Mouse (Mus musculus): Measurements from ENCODE around the gene Smarce1.
"Not testable (repeated sequence)": the region's sequence is repeated elsewhere in the genome, so short reads cannot be mapped to it uniquely, and the experiment has no call there.

The Smarce1 gene

DNA sequence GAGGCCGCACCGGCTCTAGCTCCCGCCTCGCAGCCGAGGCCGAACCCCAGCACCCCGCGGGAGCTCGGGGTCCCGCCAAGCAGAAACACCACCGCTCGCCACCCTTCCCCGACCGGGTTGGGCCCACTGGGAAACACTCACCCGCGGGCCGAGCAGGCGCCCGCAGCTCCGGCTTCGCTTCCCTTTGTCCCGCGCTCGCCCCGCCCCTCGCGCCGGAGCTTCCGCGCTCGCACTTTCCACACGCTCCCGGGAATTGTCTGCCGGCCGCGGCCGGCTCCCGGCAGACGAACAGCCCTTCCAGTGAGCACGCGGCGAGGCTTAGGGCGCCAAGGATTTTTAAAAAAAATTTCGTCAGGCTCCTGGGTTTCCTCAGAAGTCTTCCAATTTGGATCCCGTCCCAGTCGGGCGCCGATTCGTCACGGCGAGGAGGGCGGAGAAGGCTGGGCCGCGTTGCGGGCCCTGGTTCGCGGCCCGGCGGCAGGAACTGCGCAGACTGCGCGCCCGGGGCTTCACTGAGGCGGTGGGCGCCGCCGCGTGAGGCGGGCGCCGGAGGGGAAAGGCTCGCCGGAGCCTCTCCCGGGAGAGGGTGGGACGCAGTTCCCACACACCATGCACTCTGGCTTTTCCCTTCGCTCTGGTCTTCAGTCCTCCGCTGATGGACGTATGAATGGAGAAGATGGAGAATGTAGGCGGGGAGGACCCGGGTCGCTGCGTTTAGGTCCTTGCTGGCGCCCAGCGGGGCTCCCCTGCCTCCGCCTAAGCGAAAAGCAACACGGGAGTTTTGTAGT is at the start of gene Smarce1:
Gene Smarce1 (minus strand): TSS at position 757 of the 788 bp plus-strand sequence.
- peak; percentile 90 to 92 for DNase-seq

DNA sequence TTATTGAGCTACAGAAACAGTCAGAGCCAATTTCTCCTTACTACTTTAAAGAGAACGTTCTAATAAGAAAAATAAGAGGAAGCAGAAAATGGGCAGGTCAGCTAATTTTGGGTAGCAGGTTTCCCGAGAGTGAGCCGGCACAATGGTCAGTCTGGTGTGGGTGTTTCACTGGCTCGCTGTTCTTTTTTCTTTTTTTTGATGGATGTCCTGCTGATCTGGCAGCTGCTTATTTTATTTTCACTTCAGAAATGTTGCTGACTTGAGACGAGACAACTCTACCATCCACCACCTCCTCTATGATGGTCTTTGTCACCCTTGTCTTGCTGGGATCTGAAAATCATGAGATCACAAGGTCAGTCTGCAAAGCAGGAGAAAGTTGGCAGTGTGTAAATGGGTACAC is 49.2 kb upstream of the Smarce1 start:
- peak in 1 of 2 experiments; percentile 25 for DNase-seq

DNA sequence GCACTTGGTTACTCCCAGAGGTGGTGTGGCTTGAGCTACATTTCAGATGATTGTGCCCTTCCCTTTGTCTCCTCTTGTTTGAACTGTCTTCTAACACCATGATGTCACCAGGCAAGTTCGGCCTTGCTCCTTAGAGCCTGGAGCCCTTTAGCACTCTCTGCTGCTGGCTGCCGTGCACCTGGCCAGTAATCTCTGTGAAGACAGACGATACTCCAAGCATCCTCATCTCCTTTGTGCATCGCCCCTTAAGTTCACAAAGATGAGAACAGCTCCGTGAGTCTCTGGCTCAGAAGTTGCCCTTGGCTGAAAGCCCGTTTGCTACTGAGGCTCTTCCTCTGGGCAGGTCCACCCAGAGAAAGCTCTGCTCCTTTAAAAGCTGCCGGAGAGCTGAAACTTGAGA is 46.0 kb upstream of the Smarce1 start:
- no peak for DNase-seq

DNA sequence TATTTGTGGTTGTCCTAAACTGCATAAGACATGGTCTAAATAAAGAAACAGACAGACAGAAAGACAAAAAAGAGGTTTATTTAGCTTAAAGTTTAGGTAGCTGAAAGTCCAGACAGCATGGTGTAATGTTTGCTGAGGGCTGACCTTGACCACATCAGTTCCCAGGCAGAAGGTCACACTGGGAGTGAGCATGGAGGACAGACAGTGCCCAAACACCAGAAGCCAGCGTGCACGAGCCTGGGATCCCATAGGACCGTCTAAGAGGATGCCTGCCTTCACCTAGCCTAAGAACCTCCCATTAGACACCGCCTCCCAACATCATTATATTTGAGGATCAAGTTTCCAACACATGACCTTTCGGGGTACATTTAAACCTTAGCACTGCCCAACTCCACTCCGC is 44.8 kb upstream of the Smarce1 start:
- DNase-seq: no peak

DNA sequence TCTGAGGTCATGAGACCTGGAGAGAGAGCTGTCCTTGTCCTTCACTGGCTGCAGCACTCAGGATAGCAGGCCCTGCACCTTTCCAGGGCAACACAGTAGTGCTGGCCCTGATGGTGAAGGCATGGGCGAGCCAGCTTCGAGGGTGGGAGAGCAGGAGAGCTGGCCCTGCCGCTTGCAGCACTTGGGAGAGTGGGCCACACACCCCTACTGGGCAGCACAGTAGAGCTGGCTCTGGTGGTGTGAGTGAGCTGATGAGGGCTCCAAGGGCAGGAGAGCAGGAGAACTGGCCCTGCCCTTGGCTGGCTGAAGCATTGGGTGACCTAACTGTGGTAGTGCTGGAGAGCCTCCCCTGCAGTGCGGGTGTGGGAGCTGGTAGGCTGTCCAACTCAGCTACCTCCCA is 41.9 kb upstream of the Smarce1 start:
- no peak for DNase-seq

DNA sequence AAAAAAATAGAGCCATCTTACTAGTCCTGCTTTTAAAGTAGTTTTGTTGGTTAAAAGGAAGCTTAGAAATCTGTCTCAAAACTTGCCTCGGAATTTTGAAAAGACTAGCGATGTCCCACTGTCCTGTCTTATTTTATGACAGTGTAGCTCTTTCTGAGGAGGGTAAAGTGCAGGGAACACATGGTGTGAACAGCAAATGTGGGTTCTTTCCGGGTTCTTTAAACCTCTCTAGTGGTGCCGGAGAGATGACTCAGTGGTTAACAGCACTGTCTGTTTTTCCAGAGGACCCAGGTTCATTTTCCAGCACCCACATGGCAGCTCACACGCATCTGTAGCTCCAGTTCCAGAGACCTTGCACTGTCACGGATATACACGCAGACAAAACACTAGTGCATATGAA is 38.4 kb upstream of the Smarce1 start:
- DNase-seq: no peak

DNA sequence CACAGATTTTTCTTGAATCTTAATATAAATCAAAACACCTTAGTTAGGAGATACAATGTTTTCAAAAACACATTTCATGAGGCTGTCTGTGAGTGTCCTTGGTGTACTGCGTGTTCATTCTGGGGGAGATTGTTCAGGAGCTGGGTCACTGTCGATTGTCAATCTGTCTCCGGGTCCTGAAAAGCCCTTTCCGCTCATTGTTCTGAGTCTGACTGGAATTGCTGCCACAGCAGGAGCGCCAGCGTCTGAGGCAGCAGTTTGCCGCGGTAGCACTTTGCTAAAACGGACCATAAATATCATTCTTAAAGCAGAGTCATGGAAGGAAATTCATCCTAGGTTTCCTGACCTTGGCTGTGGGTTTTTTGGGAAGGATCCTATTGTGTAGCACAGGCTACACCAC is 35.0 kb upstream of the Smarce1 start:
- no peak for DNase-seq

DNA sequence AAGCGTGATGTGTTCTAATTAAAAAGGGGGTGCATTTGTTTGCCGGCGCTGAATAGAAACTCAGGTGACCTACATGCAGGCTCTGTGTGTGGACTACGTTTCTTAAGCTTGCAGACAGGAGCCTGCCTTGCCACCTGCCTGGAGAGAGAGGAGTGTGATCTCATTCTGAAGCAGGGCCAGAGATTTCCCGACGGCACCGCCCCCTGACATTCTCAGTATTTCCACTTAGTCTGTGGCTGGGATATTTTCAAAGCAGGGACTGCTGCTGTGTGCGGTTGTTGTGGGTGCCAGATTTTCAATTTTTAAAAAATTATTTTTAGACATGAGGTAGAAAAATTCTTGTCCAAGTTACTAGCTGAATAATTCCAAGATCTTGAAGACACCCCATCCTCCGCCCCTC is 34.4 kb upstream of the Smarce1 start:
- peak; percentile 37 to 53 for DNase-seq

DNA sequence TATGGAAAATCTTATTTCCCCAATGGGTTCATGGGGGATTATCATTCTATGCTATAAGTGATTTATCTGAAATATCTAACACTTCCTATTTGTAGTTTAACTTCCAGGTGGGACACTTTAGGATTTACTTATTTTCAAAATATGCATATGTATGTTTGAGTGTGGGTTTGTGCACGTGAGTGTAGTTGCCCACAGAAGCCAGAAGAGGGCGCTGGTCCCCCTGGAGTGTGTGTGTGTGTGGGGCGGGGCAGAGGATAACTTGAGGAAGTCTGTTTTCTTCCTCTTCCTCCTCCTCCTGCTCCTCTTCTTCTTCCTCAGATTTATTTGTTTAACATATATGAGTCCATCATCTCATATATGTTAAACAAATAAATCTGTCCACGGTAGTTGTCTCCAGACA is 25.4 kb upstream of the Smarce1 start:
- DNase-seq: no peak

DNA sequence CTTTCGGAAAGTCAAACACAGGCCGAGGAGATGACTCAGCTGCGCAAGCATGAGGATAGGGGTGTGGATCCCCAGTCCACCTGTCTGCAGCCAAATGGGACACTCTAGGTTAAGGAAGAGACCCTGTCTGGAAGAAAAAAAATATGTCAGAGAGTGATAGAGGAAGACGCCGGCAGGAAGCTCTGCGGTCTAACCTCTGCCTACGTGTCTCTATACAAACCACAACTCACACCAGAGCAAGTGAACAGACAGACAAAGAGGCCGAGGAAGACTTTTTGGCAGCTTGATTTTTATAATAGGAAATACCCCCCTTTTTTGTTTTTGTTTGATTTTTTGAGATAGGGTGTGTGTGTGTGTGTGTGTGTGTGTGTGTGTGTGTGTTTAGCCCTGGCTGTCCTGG is 24.5 kb upstream of the Smarce1 start:
- DNase-seq: no peak

DNA sequence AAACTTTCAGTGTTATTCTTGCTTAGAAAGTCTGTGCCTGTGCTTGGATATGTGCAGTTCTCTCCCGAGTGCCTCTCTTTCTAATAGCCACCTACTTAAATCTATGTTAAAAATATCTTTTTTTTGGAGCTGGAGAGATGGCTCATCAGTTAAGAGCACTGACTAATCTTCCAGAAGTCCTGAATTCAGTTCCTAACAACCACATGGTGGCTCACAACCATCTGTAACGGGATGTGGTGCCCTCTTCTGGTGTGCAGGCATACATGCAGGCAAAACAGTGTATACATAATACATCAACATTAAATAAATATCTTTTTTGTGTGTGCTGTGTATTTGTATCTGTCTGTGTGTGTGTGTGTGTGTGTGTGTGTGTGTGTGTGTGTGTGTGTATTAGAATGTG is 23.1 kb upstream of the Smarce1 start:
- no peak for DNase-seq

DNA sequence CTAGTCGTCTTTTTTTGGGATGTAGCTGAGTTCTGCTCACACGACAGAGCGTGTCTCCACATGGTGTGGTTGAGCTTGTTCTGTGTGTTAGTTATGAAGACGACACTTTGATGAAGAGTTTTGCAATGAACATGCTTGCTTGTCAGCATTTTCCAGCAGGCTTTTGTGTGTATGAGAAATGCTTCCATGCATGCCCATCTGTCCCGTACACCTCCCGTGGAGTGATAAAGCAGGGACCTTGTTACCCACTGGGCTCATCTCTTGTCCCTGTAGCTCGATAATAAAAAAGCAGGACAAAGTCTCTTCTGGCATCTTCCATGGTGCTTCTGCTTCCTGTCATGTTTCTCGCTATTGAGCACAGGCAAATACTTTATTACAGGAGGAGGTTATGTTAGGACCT is 21.9 kb upstream of the Smarce1 start:
- DNase-seq: peak; percentile 24 to 29

DNA sequence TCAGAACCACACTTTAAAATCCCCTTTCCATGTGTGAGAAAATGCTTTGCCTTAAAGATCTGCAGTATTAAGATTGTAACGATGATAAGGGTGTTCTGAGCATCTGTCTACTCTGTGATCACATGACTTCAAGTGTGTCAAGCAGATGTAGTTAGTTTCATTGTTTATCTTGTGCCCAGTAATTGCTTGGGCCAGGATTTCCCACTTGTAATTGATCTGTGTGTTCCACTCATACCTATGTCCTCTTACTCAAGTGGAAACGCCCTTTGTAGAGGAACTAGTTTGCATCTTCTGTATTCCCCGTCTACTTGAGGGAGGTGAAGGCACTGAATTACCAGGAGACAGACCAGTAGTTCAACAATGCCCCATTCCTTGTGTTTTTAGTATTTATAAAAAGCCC is 19.8 kb upstream of the Smarce1 start:
- no peak for DNase-seq

DNA sequence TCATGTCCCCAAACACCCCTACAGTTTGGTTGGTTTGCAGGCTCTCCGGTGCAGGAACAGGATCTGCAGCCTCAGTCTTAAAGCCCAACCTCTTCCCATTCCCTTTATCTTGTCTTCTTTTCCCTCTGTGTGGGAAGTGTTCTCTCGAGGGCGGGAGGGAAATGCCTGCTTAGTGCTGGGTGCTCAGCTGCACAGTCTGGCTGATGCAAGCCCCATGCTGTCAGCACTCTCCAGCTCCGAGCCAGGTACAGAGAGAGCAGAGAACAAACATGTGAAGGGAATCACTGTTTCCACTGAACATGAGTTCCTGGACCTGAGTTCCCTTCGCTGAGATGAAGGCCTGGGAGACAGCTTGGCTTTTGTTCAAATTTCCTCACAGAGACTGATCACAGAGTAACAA is 19.4 kb upstream of the Smarce1 start:
- peak in 1 of 2 experiments; percentile 17 for DNase-seq

DNA sequence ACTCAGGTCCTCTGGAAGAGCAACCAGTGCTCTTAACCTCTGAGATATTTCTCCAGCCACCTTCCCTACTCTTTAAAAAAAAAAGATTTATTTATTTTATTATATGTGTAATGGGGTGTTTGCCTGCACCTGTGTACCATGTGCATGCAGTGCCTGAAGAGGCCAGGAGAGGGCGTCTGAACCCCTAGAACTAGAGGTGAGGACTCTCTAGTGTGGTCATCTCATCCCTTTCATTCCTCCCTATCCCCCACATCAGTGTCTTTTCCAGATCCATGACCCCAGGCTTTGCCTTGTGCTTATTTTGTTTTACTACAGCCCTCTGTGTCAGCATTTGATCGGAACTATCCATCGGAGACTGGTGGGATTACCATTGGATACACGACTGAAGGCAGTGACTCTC is 18.3 kb upstream of the Smarce1 start:
- DNase-seq: peak; percentile 69 to 80

DNA sequence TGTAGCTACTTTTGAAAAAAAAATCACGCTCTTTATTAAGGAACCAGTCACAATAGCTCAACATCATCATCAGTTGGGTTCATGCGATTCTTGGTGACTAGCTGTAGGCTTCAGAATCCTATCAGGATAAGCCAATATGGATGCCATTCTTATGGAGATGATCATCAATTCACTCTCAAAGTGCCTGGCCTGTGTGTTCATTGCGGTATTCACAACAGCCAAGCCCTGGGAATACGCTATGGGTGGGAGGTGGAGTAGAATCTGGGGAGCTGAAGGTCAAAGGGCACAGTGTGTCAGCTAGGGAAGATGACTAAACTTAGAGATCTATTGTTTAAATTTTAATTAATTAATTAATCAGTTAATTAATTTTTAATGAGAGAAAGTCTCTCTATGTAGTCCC is 17.1 kb upstream of the Smarce1 start:
- no peak for DNase-seq

DNA sequence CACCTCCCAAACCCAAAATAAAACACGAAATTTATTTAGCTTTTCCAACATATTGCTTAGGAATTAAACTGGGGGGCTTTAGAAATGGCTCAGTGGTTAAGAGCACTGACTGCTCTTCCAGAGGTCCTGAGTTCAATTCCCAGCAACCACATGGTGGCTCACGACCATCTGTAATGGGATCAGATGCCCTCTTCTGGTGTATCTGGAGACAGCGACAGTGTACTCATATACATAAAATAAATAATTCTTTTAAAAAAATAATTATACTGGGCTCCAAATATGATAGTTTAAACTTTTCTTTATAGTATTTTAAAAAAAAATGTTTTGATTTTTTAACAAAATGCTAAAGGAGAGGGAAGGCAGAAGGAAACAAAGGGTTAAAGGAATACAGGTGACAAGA is 13.7 kb upstream of the Smarce1 start:
- not testable (repeated sequence) for DNase-seq

DNA sequence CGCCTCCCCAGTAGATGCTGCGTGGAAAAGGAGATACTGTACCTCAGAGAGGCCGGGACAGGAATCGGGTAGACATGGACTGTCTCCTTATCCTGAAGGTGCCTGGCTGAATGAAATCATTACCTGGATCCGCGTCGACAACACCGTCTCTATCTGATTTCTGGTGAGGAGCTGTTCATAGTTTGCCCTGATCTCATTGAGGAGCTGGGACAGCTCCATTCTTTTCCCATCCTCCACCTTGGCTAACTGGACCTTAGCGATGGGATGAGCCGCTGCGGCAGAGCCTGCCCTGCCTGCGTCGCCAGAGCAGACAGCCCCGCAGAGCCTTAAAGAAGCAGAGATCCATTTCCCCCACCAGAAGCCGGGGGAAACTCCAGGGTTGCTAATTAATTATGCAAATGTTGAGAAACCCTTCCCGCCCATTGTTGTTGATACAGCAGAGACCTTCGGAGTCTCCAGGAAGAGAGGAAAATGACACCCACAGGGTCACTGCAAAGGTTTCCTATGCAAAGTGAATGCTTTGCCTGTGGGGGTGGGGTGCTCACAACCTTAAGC is 13.1 kb upstream of the Smarce1 start, which contains the start of gene Krt222:
Gene Krt222 (minus strand): TSS at position 266 of the 555 bp plus-strand sequence.
- peak; percentile 62 to 70 for DNase-seq

DNA sequence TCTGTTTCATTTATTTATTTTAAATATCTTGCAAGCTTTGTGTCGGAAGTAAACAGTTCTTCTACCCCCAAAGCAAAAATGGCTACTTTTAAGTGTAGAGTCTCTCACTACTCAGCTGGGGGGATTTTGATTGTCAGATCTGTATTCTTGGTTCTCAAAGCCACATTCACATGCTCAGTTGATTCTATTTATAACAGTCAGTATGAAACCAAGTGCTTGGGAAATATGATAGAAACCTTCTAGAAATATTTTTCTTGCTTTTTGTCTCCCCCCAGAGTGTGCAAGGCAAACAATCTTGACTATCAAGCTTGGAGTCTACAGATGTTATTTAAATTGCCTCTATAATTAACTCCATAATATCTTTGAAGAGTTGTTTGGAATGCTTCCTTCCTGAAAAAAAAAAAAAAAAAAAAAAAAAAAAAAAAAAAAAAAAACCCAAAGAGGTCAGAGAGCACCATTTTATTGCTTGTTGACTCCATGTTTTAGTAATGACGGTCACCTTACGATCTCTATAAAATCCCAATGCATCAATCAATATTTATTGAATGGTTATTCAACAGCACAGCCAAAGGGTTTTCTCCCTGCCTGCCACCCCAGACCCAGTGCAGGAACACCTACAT is 12.5 kb upstream of the Smarce1 start:
- no peak for DNase-seq

DNA sequence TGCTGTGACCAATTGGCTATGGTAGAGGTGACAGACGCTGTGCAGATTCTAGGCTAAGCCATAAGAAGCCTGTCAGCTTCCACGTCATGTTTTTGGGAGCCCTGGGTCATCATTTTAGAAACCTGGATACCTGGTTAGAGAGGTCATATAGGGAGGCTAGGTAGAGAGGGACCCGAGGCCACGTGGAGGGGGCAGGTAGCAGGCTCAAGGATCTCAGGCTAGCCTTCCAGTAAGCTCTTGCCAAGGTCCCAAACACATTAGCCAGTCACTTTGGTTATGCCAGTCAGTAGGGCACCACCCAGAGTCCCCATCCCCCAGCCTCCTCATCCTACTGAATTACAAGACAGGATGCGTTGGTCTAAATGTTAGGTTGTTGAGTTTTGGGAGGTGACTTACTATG is 11.2 kb upstream of the Smarce1 start:
- DNase-seq: no peak

DNA sequence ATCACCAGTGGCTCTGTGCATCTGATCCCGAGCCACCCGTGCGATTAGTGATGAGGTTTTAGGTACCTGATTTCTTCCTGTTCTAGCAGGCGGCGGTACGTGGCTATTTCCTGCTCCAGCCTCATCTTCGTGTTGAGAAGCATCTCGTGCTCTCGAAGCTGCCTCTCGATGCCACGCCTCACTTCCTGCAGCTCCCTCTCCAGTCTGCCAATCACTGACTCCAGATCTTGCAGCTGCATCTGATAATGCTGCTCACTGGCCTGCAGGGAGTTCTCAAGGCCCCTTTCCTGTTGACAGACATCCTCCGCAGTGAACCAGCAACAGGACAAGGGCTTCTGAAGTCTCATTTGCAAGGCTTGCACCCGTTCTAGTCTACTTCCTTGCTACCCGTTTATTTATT is 7.7 kb upstream of the Smarce1 start:
- DNase-seq: no peak

DNA sequence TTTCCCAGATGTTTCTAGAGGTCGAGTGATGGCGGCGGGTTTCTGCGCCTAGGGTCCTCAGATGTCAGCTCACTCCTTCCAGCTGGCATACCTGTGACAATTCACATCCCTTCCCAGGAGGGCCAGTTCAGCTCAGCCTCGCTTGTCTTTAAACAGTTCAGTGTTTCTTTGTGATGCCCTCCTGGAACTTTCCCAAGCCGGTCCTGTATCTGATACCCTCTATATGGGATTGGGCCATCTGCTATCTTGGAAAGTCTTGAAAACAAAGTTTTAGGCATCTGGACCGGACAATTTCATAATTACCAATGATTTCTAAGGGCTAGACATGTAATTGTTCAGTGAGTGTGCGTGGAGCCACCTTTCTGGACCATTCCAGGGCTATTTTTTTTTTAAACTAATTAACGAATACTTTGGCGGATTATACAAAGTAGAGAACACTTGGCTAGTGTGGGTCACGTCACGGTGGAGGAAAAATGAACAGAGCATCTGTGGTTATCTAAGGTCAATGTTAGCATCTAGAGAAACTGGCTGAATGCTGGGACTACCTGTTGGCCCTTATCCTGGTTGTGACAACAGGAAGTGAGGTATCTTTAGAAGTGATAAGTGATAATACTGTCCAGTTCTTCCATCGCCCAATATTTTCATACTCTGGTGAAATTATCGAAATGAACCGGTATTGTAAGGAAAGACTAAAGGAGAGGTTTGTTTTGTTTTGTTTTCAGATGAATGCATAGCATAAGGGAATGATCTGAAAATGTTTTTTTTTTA is 416 bp upstream of the Smarce1 start:
- peak in 1 of 2 experiments; percentile 66 for DNase-seq

DNA sequence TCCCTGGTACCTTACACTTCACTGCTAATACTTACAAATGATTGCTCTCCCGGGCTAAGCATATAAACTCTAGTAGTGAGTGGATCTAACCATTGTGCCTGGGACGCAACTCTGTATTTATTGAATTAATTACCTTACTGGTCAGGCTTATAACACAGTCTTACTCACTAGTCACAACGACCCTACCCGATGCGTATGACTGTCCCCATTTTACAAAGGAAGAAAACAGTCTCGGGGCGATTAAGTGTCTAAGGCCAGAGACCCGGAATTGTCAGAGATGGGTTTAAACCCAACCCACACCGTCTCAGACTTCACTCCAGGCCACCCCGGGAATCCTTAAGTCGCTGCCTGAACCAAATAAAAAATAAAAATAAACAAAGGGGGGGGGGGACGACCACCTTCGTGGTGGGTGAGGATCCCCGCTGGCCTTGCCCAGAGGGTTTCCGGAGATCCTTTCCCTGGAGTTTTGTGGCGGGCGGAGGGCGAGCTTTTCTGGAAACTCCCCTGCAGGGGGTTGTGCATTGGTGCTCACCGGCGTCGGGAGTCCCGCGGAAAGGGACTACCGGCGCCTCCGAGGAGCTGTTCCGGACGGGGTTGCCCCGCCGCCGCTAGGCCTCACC is 1.1 kb downstream of the Smarce1 start:
- DNase-seq: no peak

Measured in cerebellum, postnatal 10 days (tissue).